Mouse (Mus musculus): ENCODE measurements around the gene Aldh1b1.

DNA sequence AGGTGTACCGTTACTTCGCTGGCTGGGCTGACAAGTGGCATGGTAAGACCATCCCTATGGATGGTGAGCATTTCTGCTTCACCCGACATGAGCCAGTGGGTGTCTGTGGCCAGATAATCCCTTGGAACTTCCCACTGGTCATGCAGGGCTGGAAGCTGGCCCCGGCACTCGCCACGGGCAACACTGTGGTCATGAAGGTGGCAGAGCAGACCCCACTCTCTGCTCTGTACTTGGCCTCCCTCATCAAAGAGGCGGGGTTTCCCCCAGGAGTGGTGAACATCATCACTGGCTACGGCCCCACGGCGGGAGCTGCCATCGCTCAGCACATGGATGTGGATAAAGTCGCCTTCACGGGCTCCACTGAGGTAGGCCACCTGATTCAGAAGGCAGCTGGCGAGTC, 4.1 kb downstream of the Aldh1b1 start:
- no peak for TF ChIP-seq CTCF (IDR thresholded peaks at IDR 0.05; ENCODE audit: low read depth)
- no peak for TF ChIP-seq EP300 (IDR thresholded peaks at IDR 0.05; ENCODE audit: low read depth)
